Mouse (Mus musculus) liver, postnatal 0 days (tissue): ENCODE data around the gene Setd1b. TPM values are rescaled to one million over a fixed set of nuclear protein-coding genes. Genes with fewer than 3 reads are reported as not detected.

ENCODE experiments used
- ATAC-seq: fragments of 200-750 bp; cut with Nextera tagmentation; 2 replicates; pipeline ENCODE4 v1.8.0; 2017; ENCODE audit warnings: mild to moderate bottlenecking, moderate library complexity
- DNase-seq: peaks from one replicate; pipeline ENCODE4 v3.0.0-alpha.2; 2016
- H3K27ac ChIP-seq: fragments of 300-500 bp; sonication (generic); 2 replicates; pipeline ENCODE4 v1.5.1; 2014; ENCODE audit warnings: antibody characterized with exemption, moderate library complexity, mild to moderate bottlenecking, low read depth
- H3K27me3 ChIP-seq: fragments of 300-500 bp; sonication (generic); 2 replicates; pipeline ENCODE4 v1.6.1; 2014; ENCODE audit warnings: low read length, control low read depth, mixed read lengths; ENCODE audit not compliant: insufficient read depth
- H3K36me3 ChIP-seq: fragments of 300-500 bp; sonication (generic); replicated peaks from 2 replicates; pipeline ENCODE4 v1.6.1; 2014; ENCODE audit warnings: mild to moderate bottlenecking, control low read depth, low read length, moderate library complexity, mixed read lengths; ENCODE audit not compliant: insufficient read depth
- H3K4me1 ChIP-seq: fragments of 300-500 bp; sonication (generic); 2 replicates; pipeline ENCODE4 v1.6.1; 2014; ENCODE audit warnings: antibody characterized with exemption, mild to moderate bottlenecking, control low read depth; ENCODE audit not compliant: insufficient read depth
- H3K4me2 ChIP-seq: fragments of 300-500 bp; sonication (generic); 2 replicates; pipeline ENCODE4 v1.6.1; 2014; ENCODE audit warnings: low read depth, mild to moderate bottlenecking, low read length, moderate library complexity, mixed read lengths
- H3K4me3 ChIP-seq: fragments of 300-500 bp; sonication (generic); 2 replicates; pipeline ENCODE4 v1.5.1; 2014; ENCODE audit warnings: low read depth, low read length
- H3K9ac ChIP-seq: fragments of 300-500 bp; sonication (generic); replicated peaks from 2 replicates; pipeline ENCODE4 v1.6.1; 2014; ENCODE audit warnings: mild to moderate bottlenecking, moderate library complexity
- H3K9me3 ChIP-seq: fragments of 300-500 bp; sonication (generic); 2 replicates; pipeline ENCODE4 v1.6.1; 2016; ENCODE audit warnings: mild to moderate bottlenecking, control low read depth, low read length, mixed read lengths
- CTCF ChIP-seq: sonication (generic); IDR thresholded peaks from 2 replicates; pipeline ENCODE4 v1.5.1; 2016; ENCODE audit warnings: antibody characterized with exemption, low read depth
- EP300 ChIP-seq: IDR thresholded peaks from 2 replicates; pipeline ENCODE4 v1.6.1; 2016; ENCODE audit warnings: antibody characterized with exemption, low read depth, mild to moderate bottlenecking
- WGBS: fragments of 180-500 bp; shearing (Covaris S2); extraction: QIAGEN DNeasy Blood & Tissue Kit; methylation state at CpG from one replicate; pipeline ENCODE4 v1.1.7; 2014; ENCODE audit not compliant: insufficient replicate concordance; 5-methylcytosine and 5-hydroxymethylcytosine counted together
- polyA plus RNA-seq: library from polyadenylated mRNA; unstranded; fragments of >200 nt; fragmentation: Nextera tagmentation; extraction: Ambion mirVana; gene quantifications from 2 replicates; pipeline ENCODE4 v1.2.1, GENCODE M21; 2015

Gene Setd1b
- polyA plus RNA-seq = 3.6 and 4.3 TPM in 2 replicates

DNA sequence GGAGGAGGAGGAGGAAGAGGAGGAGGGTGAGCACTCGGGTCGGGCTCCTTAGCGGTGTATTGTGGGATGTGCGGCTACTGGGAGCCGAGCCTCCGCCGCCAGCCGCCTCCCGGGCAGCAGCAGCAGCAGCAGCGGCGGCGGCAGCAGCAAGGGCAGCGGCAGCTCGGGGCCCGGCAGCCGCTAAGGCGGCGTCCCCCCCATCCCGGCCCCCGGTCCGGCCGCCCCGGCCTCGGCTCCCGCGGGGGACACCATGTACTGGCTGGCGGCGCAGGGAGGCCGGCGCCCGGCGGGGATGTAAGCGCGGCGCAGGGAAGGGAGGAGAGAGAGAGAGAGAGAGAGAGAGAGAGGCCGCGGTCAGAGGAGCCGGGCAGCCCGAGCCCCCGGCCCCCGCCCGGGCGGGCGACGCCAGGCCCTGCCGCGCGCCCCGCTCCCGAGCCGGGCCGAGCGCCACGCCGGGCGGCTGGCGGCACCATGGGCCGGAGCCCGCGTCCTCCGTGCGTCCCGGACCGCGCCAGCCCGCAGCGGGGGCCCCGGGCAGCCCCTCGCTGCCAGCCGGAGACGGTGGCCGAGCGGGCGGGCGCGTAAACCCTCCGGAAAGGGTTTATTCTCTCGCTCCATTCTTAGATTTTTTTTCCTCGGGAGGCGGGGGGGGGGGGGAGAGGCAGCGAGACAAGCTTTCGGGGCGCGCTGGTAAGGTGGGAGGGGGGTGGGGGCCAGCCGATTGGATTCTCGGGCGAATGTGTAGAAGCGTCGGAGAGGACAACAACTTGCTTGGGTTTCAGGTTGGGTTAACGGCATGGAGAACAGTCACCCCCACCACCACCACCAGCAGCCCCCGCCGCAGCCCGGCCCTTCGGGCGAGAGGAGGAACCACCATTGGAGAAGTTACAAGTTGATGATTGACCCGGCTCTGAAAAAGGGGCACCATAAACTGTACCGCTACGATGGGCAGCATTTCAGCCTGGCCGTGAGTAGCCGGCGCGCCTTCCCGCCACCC is at the start of gene Setd1b:
Setd1b (plus strand) TSS at position 33 of the 997 bp plus-strand sequence.
- H3K27ac ChIP-seq = peak within 1 kb of the TSS; percentile 100
- peak within 1 kb of the TSS; percentile 94 for H3K4me3 ChIP-seq
- ATAC-seq (peak; percentile 22; the same call in 1 of the 2 replicates), DNase-seq (peak; percentile 74)
- peaks cover 43% of the 10 kb centered on the region for H3K4me1 ChIP-seq
- H3K27me3 ChIP-seq = no peaks in the 10 kb centered on the region
- H3K9me3 ChIP-seq = no peaks in the 10 kb centered on the region
- peaks cover 30% of the 10 kb centered on the region for H3K36me3 ChIP-seq
- 1% methylated on average over 49 of the region's 103 CpGs for WGBS
- peak within 1 kb of the TSS; percentile 99 for H3K9ac ChIP-seq
- H3K4me2 ChIP-seq = peak within 1 kb of the TSS; percentile 88
- TF ChIP-seq EP300 (no peak), CTCF (no peak)

DNA sequence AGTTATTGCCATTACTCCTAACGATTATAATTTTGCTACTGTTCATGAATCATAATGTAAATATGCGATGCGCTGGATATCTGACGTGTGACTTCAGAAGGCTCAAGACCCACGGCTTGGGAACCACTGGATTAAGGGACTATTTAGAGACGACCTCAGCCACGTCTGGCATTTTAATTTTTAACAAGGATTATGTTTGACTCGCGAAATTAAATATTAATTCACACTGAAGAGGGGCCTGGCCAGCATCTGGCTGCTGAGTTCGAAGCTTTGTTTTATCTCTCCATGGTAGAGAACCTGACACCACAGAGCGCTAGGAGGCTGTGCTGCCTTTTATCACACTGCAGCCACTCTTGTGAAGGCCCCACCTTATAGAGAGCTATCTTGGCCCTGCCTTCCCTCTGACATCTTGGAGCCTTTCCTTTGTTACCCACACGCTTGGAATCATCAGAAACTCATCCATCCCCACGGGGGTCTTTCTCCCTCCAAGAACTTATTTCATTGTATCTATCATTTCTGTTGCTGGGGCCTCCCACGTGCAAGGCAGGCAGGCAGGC is 48.8 kb upstream of the Setd1b start:
- ATAC-seq (peak; percentile 64), DNase-seq (peak; percentile 54)
- no peaks in the 10 kb centered on the region for H3K27me3 ChIP-seq
- H3K4me3 ChIP-seq = no peak overlapping the region
- no peaks in the 10 kb centered on the region for H3K9me3 ChIP-seq
- TF ChIP-seq CTCF (no peak), EP300 (peak; percentile 91)
- 0 out of 2 replicates have a peak, but pooled peaks cover 5% of the 10 kb centered on the region for H3K36me3 ChIP-seq
- H3K4me1 ChIP-seq = peaks cover 34% of the 10 kb centered on the region
- 0 out of 2 replicates have a peak overlapping the region, but pooled peaks have one; percentile 21 for H3K9ac ChIP-seq
- peak overlapping the region; percentile 96 for H3K27ac ChIP-seq
- 62% methylated on average over 14 of the region's 14 CpGs for WGBS
- H3K4me2 ChIP-seq = peak overlapping the region; percentile 67

- peaks cover 4% of the 10 kb centered on the region for H3K36me3 ChIP-seq
- no peaks in the 10 kb centered on the region for H3K27me3 ChIP-seq
- peak overlapping the region; percentile 96 for H3K27ac ChIP-seq
- H3K9ac ChIP-seq = peak overlapping the region; percentile 44
- ATAC-seq (peak; percentile 86), DNase-seq (peak; percentile 72)
- peaks cover 34% of the 10 kb centered on the region for H3K4me1 ChIP-seq
- 0 out of 2 replicates have a peak overlapping the region, but pooled peaks have one; percentile 25 for H3K4me3 ChIP-seq
- WGBS = 53% methylated on average over 25 of the region's 25 CpGs
- no peaks in the 10 kb centered on the region for H3K9me3 ChIP-seq
- H3K4me2 ChIP-seq = peak overlapping the region; percentile 67
- no peak for TF ChIP-seq CTCF
- peak; percentile 94 for TF ChIP-seq EP300
These were observed 47.6 kb upstream of the Setd1b start for GRCm38 (mm10) chr5:123094238-123094991.

DNA sequence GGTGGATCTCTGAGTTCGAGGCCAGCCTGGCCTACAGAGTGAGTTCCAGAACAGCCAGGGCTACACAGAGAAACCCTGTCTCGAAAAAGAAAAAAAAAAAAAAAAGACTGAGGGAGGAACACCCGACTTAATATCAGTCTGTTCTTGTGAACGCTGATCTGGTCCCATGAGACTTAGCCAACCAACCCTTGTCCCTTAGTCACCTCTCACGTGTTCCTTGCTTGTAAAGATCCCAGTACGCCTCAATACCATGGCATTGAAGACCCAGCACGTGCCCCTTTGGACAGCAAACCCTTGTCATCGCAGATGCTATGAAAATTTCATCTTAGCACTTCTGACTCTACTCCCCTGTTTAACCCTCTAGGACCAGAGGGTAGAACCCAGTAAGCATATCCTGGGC is 45.7 kb upstream of the Setd1b start:
- 86% methylated on average over 8 of the region's 8 CpGs for WGBS
- H3K4me1 ChIP-seq = peaks cover 28% of the 10 kb centered on the region
- H3K9me3 ChIP-seq = no peaks in the 10 kb centered on the region
- no peak overlapping the region for H3K4me3 ChIP-seq
- no peak overlapping the region for H3K9ac ChIP-seq
- DNase-seq = no peak
- no peaks in the 10 kb centered on the region for H3K27me3 ChIP-seq
- H3K4me2 ChIP-seq = no peak overlapping the region
- no peak for ATAC-seq
- TF ChIP-seq EP300 (no peak), CTCF (no peak)
- H3K27ac ChIP-seq = no peak overlapping the region
- peaks cover 13% of the 10 kb centered on the region for H3K36me3 ChIP-seq

- Histone ChIP-seq H3K4me1 (peaks cover 12% of the 10 kb centered on the region), H3K36me3 (peaks cover 21% of the 10 kb centered on the region), H3K9ac (no peak overlapping the region), H3K9me3 (no peaks in the 10 kb centered on the region), H3K4me2 (no peak overlapping the region), H3K4me3 (no peak overlapping the region), H3K27me3 (no peaks in the 10 kb centered on the region), H3K27ac (no peak overlapping the region)
- WGBS = 79% methylated on average over 2 of the region's 2 CpGs
- ATAC-seq (no peak), DNase-seq (no peak)
- TF ChIP-seq CTCF (no peak), EP300 (no peak)
These were observed 43.5 kb upstream of the Setd1b start for GRCm38 (mm10) chr5:123098487-123098886.

DNA sequence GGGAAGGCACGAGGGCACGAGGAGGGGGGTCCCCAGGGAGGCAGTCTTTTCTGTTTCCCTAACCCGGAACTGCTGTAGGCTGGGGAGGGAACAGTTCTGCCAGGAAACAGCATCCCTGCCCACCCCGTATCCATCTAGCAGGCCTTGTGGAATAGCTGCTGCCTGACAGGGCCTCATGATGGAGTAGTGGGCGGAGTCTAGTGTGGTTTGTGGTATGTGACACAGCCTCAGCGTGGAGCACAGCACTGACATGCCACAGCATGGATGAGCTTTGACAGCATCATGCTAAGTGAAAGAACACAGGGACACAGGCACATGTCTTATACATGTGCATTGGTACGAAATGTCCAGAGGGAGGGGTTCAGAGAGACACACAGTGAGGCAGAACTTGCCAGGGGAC is 39.6 kb upstream of the Setd1b start:
- H3K4me1 ChIP-seq = no peaks in the 10 kb centered on the region
- H3K27ac ChIP-seq = no peak overlapping the region
- no peaks in the 10 kb centered on the region for H3K27me3 ChIP-seq
- H3K9me3 ChIP-seq = no peaks in the 10 kb centered on the region
- H3K4me3 ChIP-seq = no peak overlapping the region
- H3K4me2 ChIP-seq = no peak overlapping the region
- 66% methylated on average over 7 of the region's 7 CpGs for WGBS
- DNase-seq = no peak
- peaks cover 33% of the 10 kb centered on the region for H3K36me3 ChIP-seq
- H3K9ac ChIP-seq = no peak overlapping the region
- no peak for ATAC-seq
- TF ChIP-seq CTCF (no peak), EP300 (no peak)
